13 mouse cellular contexts compared by ENCODE assay signal in the genomic region with DNA sequence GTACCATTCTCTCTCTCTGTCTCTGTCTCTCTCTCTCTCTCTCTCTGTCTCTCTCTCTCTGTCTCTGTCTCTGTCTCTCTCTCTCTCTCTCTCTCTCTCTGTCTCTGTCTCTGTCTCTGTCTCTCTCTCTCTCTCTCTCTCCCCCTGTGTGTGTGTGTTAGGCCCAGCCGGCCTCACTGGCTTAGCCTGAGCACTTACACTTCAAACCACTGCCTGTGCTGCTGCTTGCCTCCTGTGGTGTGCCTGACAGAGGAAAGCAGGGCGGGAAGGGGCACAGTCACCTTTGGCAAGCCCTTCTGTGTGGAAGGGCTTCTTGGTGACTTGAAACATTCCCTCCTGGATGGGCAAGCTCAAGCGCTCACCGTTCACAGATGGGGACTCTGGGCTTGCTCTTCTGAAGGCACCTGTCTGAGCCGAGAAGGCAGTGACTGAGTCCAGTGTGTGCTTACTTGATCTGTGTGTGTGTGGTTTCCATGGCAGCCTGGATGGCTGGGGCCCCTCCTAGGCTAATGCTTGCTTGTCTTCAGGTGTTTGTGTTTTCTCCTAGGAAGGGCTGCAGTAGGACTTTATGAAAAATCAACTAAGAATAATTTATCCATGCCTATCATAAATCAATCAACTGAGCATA. TPM values are rescaled to one million over a fixed set of nuclear protein-coding genes. Genes with fewer than 3 reads are reported as not detected.
DNase-seq lines count a peak whose midpoint lies in the region; ATAC-seq and TF ChIP-seq lines count a peak whose summit lies in the region.
"Had no signal": no experiment of that assay in that cellular context is flagged by ENCODE, and none has a peak within 500 bp of the region (broad histone marks: within the 10 kb centered on the region; RNA-seq: fewer than 3 reads in every experiment).

No protein-coding gene starts in this region.

- H3K4me1 ChIP-seq in kidney, adult 2 months (ENCODE audit: control insufficient read depth, insufficient read depth, low read length), result peaks cover 9% of the 10 kb centered on the region; the same call in 1 of the 2 replicates
- peaks cover 33% of the 10 kb centered on the region for H3K4me1 ChIP-seq in embryonic facial prominence, embryonic 10.5 days
- H3K4me1 ChIP-seq in limb, embryonic 13.5 days, result peaks cover 57% of the 10 kb centered on the region
- H3K4me1 ChIP-seq in midbrain, embryonic 15.5 days, result peaks cover 11% of the 10 kb centered on the region

- DNase-seq in kidney, adult 2 months, result no peak
- no peak for DNase-seq in kidney, adult 18-20 months
- peak; percentile 22 for DNase-seq in embryonic facial prominence, embryonic 10.5 days (ENCODE audit: low spot score)
- no peak for DNase-seq in gastrocnemius, postnatal 10 days
- DNase-seq in thymus, postnatal 10 days (ENCODE audit: low spot score in 2 of 2), result no peak
- DNase-seq: adrenal gland, postnatal 10 days; kidney, adult 9 months; retina, postnatal 1 day; thymus, postnatal 4 days had no signal

- no peaks in the 10 kb centered on the region for H3K27me3 ChIP-seq in kidney, adult 2 months (replicated peaks; ENCODE audit: control insufficient read depth, insufficient read depth, low read length)
- no peaks in the 10 kb centered on the region for H3K27me3 ChIP-seq in embryonic facial prominence, embryonic 10.5 days (replicated peaks; ENCODE audit: low read depth, poor library complexity, severe bottlenecking)
- H3K27me3 ChIP-seq in limb, embryonic 13.5 days, result no peaks in the 10 kb centered on the region
- H3K27me3 ChIP-seq in midbrain, embryonic 15.5 days (replicated peaks), result no peaks in the 10 kb centered on the region
- H3K27me3 ChIP-seq: limb, embryonic 12.5 days had no signal

- TF ChIP-seq CTCF in kidney, adult 2 months (conservative IDR thresholded peaks at IDR 0.05; ENCODE audit: insufficient read depth, insufficient read length, low read depth, low read length), result no peak

- 0 out of 2 replicates have a peak, but pooled peaks have one; percentile 55 for ATAC-seq in limb, embryonic 13.5 days (ENCODE audit: low FRiP score, low read depth)
- ATAC-seq in midbrain, embryonic 15.5 days (replicated peaks), result peak; percentile 74
- ATAC-seq: CD4-positive, CD25-positive, alpha-beta regulatory T cell, adult 4 months had no signal

- H3K27ac ChIP-seq in kidney, adult 2 months (ENCODE audit: insufficient read depth, low read depth, low read length), result peak overlapping the region; percentile 6; the same call in 1 of the 2 replicates
- peak overlapping the region; percentile 70 for H3K27ac ChIP-seq in embryonic facial prominence, embryonic 10.5 days (replicated peaks)
- H3K27ac ChIP-seq in limb, embryonic 13.5 days, result no peak overlapping the region
- H3K27ac ChIP-seq in midbrain, embryonic 15.5 days, result no peak overlapping the region
- H3K27ac ChIP-seq: limb, embryonic 12.5 days had no signal

- no peak overlapping the region for H3K4me3 ChIP-seq in kidney, adult 2 months (ENCODE audit: insufficient read depth, low read depth, low read length)
- no peak overlapping the region for H3K4me3 ChIP-seq in embryonic facial prominence, embryonic 10.5 days
- no peak overlapping the region for H3K4me3 ChIP-seq in limb, embryonic 13.5 days
- H3K4me3 ChIP-seq in midbrain, embryonic 15.5 days, result no peak overlapping the region
- H3K4me3 ChIP-seq: limb, embryonic 12.5 days had no signal

- no peak for TF ChIP-seq POLR2A in kidney, adult 2 months (IDR thresholded peaks at IDR 0.05; ENCODE audit: low read depth, low read length)

- WGBS in kidney, adult 2 months, result 67% methylated on average over 5 of the region's 5 CpGs
- WGBS in embryonic facial prominence, embryonic 10.5 days, result 57% methylated on average over 5 of the region's 5 CpGs
- WGBS in limb, embryonic 13.5 days, result 41% methylated on average over 5 of the region's 5 CpGs
- 45% methylated on average over 5 of the region's 5 CpGs for WGBS in midbrain, embryonic 15.5 days

- H3K4me2 ChIP-seq in limb, embryonic 13.5 days (replicated peaks), result no peak overlapping the region
- no peak overlapping the region for H3K4me2 ChIP-seq in midbrain, embryonic 15.5 days
- H3K4me2 ChIP-seq: limb, embryonic 12.5 days had no signal

- H3K9me3 ChIP-seq in embryonic facial prominence, embryonic 10.5 days, result no peaks in the 10 kb centered on the region
- H3K9me3 ChIP-seq in limb, embryonic 13.5 days, result no peaks in the 10 kb centered on the region
- H3K9me3 ChIP-seq in midbrain, embryonic 15.5 days, result no peaks in the 10 kb centered on the region
- H3K9me3 ChIP-seq: limb, embryonic 12.5 days had no signal

- no peak overlapping the region for H3K9ac ChIP-seq in limb, embryonic 13.5 days
- H3K9ac ChIP-seq in midbrain, embryonic 15.5 days, result no peak overlapping the region
- H3K9ac ChIP-seq: limb, embryonic 12.5 days had no signal

- H3K36me3 ChIP-seq in kidney, adult 2 months (ENCODE audit: control insufficient read depth, insufficient read depth, low read length), result no peaks in the 10 kb centered on the region
- H3K36me3 ChIP-seq in embryonic facial prominence, embryonic 10.5 days (replicated peaks), result peaks cover 17% of the 10 kb centered on the region
- H3K36me3 ChIP-seq in limb, embryonic 13.5 days, result peaks cover 14% of the 10 kb centered on the region
- peaks cover 8% of the 10 kb centered on the region; the same call in 1 of the 2 replicates for H3K36me3 ChIP-seq in midbrain, embryonic 15.5 days (replicated peaks)

RNA-seq across cellular contexts. Expression of a gene that starts 48.2 kb away (rescaled TPM):
- 5.2 and 6.2 TPM in 2 replicates for polyA plus RNA-seq in kidney, adult 2 months (2012; rRNA removed)
- polyA plus RNA-seq in embryonic facial prominence, embryonic 10.5 days (2016; fragmentation: Nextera tagmentation; extraction: Ambion mirVana), result 45.0 and 45.7 TPM in 2 replicates
- polyA plus RNA-seq in limb, embryonic 13.5 days (2015; fragmentation: Nextera tagmentation; extraction: Ambion mirVana), result 55.1 and 56.0 TPM in 2 replicates
- polyA plus RNA-seq in midbrain, embryonic 15.5 days (2015; fragmentation: Nextera tagmentation; extraction: Ambion mirVana), result 68.6 and 71.5 TPM in 2 replicates
- total RNA-seq in gastrocnemius, postnatal 10 days (2021), result 1 to 10 TPM; 7.1 to 8.4 TPM

Comparison
In these comparisons a context has a peak if more than half of its experiments do, and no peak if none do; other contexts are left out.
1. H3K27ac ChIP-seq: peak in kidney, adult 2 months (single experiment) and embryonic facial prominence, embryonic 10.5 days (single experiment); none in limb, embryonic 13.5 days (single experiment) and midbrain, embryonic 15.5 days (single experiment).